Mouse (Mus musculus) stomach, embryonic 15.5 days (tissue): ENCODE data around the gene Tgif1. TPM values are rescaled to one million over a fixed set of nuclear protein-coding genes. Genes with fewer than 3 reads are reported as not detected.

ENCODE experiments used
- ATAC-seq: fragments of 200-750 bp; cut with Nextera tagmentation; 2 replicates; pipeline ENCODE4 v1.8.0; 2017; ENCODE audit warnings: low read depth, moderate number of reproducible peaks, moderate TSS enrichment; ENCODE audit not compliant: insufficient read depth, low FRiP score
- H3K27ac ChIP-seq: fragments of 300-500 bp; sonication (generic); 2 replicates; pipeline ENCODE4 v1.5.1; 2015; ENCODE audit warnings: mild to moderate bottlenecking, inconsistent platforms
- H3K27me3 ChIP-seq: fragments of 300-500 bp; sonication (generic); replicated peaks from 2 replicates; pipeline ENCODE4 v1.6.1; 2015; ENCODE audit warnings: inconsistent platforms
- H3K36me3 ChIP-seq: fragments of 300-500 bp; sonication (generic); 2 replicates; pipeline ENCODE4 v1.6.1; 2015; ENCODE audit warnings: inconsistent platforms
- H3K4me1 ChIP-seq: fragments of 300-500 bp; sonication (generic); 2 replicates; pipeline ENCODE4 v1.6.1; 2015; ENCODE audit warnings: inconsistent platforms
- H3K4me2 ChIP-seq: fragments of 300-500 bp; sonication (generic); 2 replicates; pipeline ENCODE4 v1.6.1; 2015; ENCODE audit warnings: mild to moderate bottlenecking, inconsistent platforms
- H3K4me3 ChIP-seq: fragments of 300-500 bp; sonication (generic); replicated peaks from 2 replicates; pipeline ENCODE4 v1.5.1; 2015; ENCODE audit warnings: inconsistent platforms
- H3K9ac ChIP-seq: fragments of 300-500 bp; sonication (generic); 2 replicates; pipeline ENCODE4 v1.6.1; 2015; ENCODE audit warnings: inconsistent platforms
- H3K9me3 ChIP-seq: fragments of 300-500 bp; sonication (generic); 2 replicates; pipeline ENCODE4 v1.6.1; 2016; ENCODE audit warnings: inconsistent platforms
- WGBS: fragments of 180-500 bp; shearing (Covaris S2); methylation state at CpG from one replicate; pipeline ENCODE4 v1.1.7; 2015; 5-methylcytosine and 5-hydroxymethylcytosine counted together
- polyA plus RNA-seq: library from polyadenylated mRNA; unstranded; fragments of >200 nt; fragmentation: Nextera tagmentation; extraction: Ambion mirVana; gene quantifications from 2 replicates; pipeline ENCODE4 v1.2.1, GENCODE M21; 2015

Tgif1 gene
- 60.7 and 66.8 TPM in 2 replicates for polyA plus RNA-seq

- H3K4me1 ChIP-seq = peaks cover 10% of the 10 kb centered on the region
- WGBS = under 1% methylated on average over 29 of the region's 29 CpGs
- H3K9ac ChIP-seq = peak within 1 kb of the TSS; percentile 72
- H3K36me3 ChIP-seq = no peaks in the 10 kb centered on the region
- no peak for ATAC-seq
- H3K9me3 ChIP-seq = no peaks in the 10 kb centered on the region
- no peaks in the 10 kb centered on the region for H3K27me3 ChIP-seq
- H3K4me2 ChIP-seq = peak within 1 kb of the TSS; percentile 92
- peak within 1 kb of the TSS; percentile 78 for H3K4me3 ChIP-seq
- H3K27ac ChIP-seq = peak within 1 kb of the TSS; percentile 98
Observed at GRCm38 (mm10) chr17:70853436-70853905, at the start of gene Tgif1. Tgif1 (minus strand) TSS chr17:70853546.

DNA sequence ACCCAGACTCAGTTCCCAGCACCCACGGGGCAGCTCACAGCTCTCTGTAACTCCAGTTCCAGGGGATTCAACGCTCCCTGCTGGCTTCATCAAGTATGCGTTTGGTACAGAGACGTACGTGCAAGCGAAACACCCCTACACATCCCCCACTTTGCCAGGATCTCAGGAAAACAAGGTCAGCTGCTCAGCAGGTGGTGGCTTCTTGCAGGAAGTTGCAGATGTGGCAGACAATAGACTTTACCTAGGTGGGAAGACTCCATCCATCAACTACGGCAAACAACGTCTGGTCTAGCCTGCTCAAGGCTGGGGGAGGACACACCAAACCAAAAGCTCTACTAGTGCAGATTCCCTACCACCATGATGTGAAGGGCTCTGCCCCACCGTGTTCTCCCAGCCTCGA, 47.3 kb upstream of the Tgif1 start:
- H3K9ac ChIP-seq = no peak overlapping the region
- no peaks in the 10 kb centered on the region for H3K27me3 ChIP-seq
- H3K27ac ChIP-seq = no peak overlapping the region
- WGBS = 72% methylated on average over 10 of the region's 10 CpGs
- no peaks in the 10 kb centered on the region for H3K36me3 ChIP-seq
- H3K9me3 ChIP-seq = no peaks in the 10 kb centered on the region
- no peaks in the 10 kb centered on the region for H3K4me1 ChIP-seq
- no peak overlapping the region for H3K4me2 ChIP-seq
- ATAC-seq = no peak
- H3K4me3 ChIP-seq = no peak overlapping the region

DNA sequence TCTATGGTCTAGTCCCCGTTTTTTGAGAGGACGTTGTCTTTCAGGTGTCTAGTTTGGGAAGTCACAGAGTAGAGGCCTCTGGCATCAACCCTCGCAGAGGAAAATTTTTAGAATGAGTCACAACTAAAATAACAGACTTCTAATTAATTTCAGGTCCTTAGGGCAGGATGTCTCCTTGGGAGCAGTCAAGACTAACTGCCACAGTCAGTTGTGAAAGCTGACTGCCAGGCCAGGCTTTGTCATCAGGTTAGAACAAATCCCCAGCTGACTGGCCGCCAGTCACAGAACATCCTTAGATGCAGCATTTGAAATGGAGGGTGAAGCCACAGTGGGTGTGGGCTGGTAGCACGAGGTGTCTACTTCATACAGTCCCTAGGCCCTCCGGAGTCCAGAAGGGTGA, 46.3 kb upstream of the Tgif1 start:
- Histone ChIP-seq H3K36me3 (no peaks in the 10 kb centered on the region), H3K4me2 (no peak overlapping the region), H3K9me3 (no peaks in the 10 kb centered on the region), H3K4me3 (no peak overlapping the region), H3K9ac (no peak overlapping the region), H3K4me1 (no peaks in the 10 kb centered on the region), H3K27me3 (no peaks in the 10 kb centered on the region), H3K27ac (no peak overlapping the region)
- ATAC-seq = no peak
- 88% methylated on average over 6 of the region's 6 CpGs for WGBS

DNA sequence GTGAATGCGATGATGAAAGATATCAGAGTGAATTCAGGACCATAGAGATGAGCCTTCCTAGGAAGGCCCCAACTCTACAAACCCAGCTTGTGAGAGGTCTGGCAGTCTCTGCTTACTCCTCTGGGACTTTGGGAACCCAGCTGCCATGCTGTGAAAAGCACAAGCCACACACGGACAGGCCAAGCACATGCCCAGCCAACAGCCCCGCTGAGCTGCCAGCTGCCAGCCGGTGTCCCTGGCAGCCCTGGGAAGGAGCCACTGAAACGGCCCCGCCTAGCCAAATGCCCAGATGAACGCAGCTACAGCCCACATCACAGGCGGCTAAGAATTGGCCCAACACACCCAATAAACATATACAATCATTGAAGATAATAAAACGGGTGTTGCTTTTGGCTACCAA, 41.5 kb upstream of the Tgif1 start:
- Histone ChIP-seq H3K4me1 (no peaks in the 10 kb centered on the region), H3K36me3 (no peaks in the 10 kb centered on the region), H3K9ac (no peak overlapping the region), H3K27ac (no peak overlapping the region), H3K4me3 (no peak overlapping the region), H3K9me3 (no peaks in the 10 kb centered on the region), H3K4me2 (no peak overlapping the region), H3K27me3 (no peaks in the 10 kb centered on the region)
- ATAC-seq = no peak
- 89% methylated on average over 9 of the region's 9 CpGs for WGBS

DNA sequence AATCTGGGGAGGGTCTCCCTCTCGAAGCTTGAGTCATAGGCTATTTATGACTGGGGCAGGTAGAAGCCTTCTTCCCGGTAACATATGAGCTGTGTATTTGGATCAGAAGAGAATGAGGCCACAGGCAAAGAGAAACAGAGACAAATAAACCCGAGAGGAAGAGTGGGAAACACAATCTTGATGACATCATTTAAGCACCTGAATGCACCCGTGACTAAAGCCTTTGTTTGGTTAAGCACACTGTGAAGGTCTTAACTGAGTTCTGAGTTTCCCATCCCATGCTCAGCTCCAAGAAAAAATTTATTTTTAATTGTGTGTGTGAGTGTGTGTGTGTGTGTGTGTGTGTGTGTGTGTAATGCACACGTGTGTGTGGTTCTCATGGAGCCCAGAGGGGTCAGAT, 39.8 kb upstream of the Tgif1 start:
- no peaks in the 10 kb centered on the region for H3K4me1 ChIP-seq
- no peaks in the 10 kb centered on the region for H3K27me3 ChIP-seq
- H3K4me3 ChIP-seq = no peak overlapping the region
- no peaks in the 10 kb centered on the region for H3K9me3 ChIP-seq
- no peak overlapping the region for H3K4me2 ChIP-seq
- no peaks in the 10 kb centered on the region for H3K36me3 ChIP-seq
- no peak for ATAC-seq
- H3K9ac ChIP-seq = no peak overlapping the region
- WGBS = 57% methylated on average over 5 of the region's 5 CpGs
- no peak overlapping the region for H3K27ac ChIP-seq

- 43% methylated on average over 15 of the region's 15 CpGs for WGBS
- Histone ChIP-seq H3K9ac (no peak overlapping the region), H3K4me2 (no peak overlapping the region), H3K27ac (no peak overlapping the region), H3K9me3 (no peaks in the 10 kb centered on the region), H3K27me3 (no peaks in the 10 kb centered on the region), H3K36me3 (no peaks in the 10 kb centered on the region), H3K4me1 (no peaks in the 10 kb centered on the region), H3K4me3 (no peak overlapping the region)
- ATAC-seq = no peak
Observed at GRCm38 (mm10) chr17:70892288-70893096, 39.1 kb upstream of the Tgif1 start.

- no peaks in the 10 kb centered on the region for H3K4me1 ChIP-seq
- H3K4me2 ChIP-seq = no peak overlapping the region
- WGBS = 83% methylated on average over 8 of the region's 8 CpGs
- no peak for ATAC-seq
- no peak overlapping the region for H3K4me3 ChIP-seq
- H3K9me3 ChIP-seq = no peaks in the 10 kb centered on the region
- H3K36me3 ChIP-seq = no peaks in the 10 kb centered on the region
- no peak overlapping the region for H3K9ac ChIP-seq
- H3K27me3 ChIP-seq = no peaks in the 10 kb centered on the region
- H3K27ac ChIP-seq = no peak overlapping the region
Observed at GRCm38 (mm10) chr17:70890571-70890970, 37.2 kb upstream of the Tgif1 start.

DNA sequence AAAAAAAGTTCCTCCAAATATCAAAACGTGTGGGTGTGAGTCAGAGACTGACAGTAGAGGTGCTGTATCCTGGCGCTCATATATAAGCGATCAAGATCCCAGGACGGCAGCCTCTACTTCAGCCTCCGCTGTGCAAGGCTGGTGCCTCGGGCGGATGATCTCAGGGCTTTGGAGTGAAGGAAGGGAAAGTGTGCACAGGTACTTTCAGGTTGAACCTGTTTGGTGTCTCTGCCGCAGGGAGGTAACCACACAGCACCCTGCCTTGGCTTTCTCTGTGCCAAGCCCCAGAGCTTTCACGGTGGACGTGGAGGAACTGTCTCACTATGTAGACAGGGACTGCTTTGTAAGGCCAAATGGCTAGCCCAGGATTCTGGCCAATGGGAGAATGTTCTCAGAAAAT, 35.3 kb upstream of the Tgif1 start:
- Histone ChIP-seq H3K36me3 (no peaks in the 10 kb centered on the region), H3K9ac (no peak overlapping the region), H3K4me1 (no peaks in the 10 kb centered on the region), H3K9me3 (no peaks in the 10 kb centered on the region), H3K4me2 (no peak overlapping the region), H3K4me3 (no peak overlapping the region), H3K27ac (no peak overlapping the region), H3K27me3 (no peaks in the 10 kb centered on the region)
- 64% methylated on average over 10 of the region's 10 CpGs for WGBS
- ATAC-seq = peak; percentile 63

GRCm38 (mm10) chr17:70887848-70888247, 34.5 kb upstream of the Tgif1 start:
- Histone ChIP-seq H3K9ac (no peak overlapping the region), H3K27me3 (no peaks in the 10 kb centered on the region), H3K36me3 (no peaks in the 10 kb centered on the region), H3K4me3 (no peak overlapping the region), H3K9me3 (no peaks in the 10 kb centered on the region), H3K27ac (no peak overlapping the region), H3K4me2 (no peak overlapping the region), H3K4me1 (no peaks in the 10 kb centered on the region)
- 91% methylated on average over 9 of the region's 9 CpGs for WGBS
- ATAC-seq = no peak

DNA sequence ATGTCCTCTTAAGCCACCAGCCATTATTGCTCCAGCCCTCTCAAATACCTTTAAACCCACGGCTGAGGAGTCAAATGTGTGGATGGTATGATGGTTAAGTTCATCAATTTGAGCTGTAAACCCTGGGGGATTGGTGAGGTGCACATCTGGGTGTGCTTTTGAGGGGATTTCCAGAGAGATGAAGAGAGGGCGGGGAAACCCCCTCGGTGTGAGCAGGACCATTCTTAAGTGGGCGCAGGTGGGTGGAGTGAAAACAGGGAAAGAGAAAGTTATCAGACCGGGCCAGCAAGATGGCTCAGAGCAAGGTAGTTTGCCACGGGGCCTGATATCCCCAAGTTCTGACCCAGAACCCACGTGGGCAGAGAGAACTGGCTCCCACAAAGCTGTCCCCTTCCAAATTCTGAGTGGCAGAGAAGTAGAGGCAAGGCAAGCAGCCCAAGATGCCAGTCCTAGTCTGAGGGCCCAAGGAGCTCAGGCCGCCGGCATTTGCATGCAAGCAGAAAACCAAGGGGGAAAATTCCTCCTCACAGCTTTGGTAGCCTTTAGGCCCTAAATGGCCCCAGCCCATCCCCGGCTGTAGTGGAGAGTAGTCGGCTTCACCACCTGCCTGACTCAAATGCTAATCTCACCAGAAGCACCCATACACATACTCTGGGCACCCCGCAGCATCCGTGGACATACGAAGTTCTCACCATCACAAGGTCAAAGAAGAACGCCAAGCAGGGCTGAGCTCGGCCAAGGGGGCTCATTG, 33.5 kb upstream of the Tgif1 start:
- no peaks in the 10 kb centered on the region for H3K36me3 ChIP-seq
- H3K27ac ChIP-seq = no peak overlapping the region
- ATAC-seq = no peak
- no peaks in the 10 kb centered on the region for H3K27me3 ChIP-seq
- H3K9me3 ChIP-seq = no peaks in the 10 kb centered on the region
- 82% methylated on average over 16 of the region's 16 CpGs for WGBS
- H3K9ac ChIP-seq = no peak overlapping the region
- no peak overlapping the region for H3K4me3 ChIP-seq
- H3K4me1 ChIP-seq = no peaks in the 10 kb centered on the region
- no peak overlapping the region for H3K4me2 ChIP-seq

DNA sequence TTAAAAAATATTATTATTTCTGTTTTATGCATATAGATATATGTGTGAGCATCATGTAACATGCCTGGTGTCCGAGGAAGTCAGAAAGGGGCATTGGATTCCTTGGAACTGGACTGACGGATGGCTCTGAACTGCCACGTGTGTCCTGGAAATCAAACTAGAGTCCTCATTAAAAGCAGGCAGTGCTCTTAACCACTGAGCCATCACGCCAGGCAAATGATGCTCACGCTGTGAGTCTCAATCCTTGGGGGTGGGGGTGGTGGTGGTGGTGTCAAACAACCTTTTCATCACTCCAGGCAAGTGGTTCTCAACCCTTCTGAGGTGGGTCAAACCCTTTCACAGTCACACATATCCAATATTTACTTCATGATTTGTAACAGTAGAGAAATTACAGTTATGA, 32.5 kb upstream of the Tgif1 start:
- 86% methylated on average over 5 of the region's 5 CpGs for WGBS
- H3K4me3 ChIP-seq = no peak overlapping the region
- H3K9me3 ChIP-seq = no peaks in the 10 kb centered on the region
- H3K9ac ChIP-seq = no peak overlapping the region
- H3K27me3 ChIP-seq = no peaks in the 10 kb centered on the region
- H3K4me1 ChIP-seq = no peaks in the 10 kb centered on the region
- H3K4me2 ChIP-seq = no peak overlapping the region
- ATAC-seq = no peak
- no peaks in the 10 kb centered on the region for H3K36me3 ChIP-seq
- no peak overlapping the region for H3K27ac ChIP-seq

DNA sequence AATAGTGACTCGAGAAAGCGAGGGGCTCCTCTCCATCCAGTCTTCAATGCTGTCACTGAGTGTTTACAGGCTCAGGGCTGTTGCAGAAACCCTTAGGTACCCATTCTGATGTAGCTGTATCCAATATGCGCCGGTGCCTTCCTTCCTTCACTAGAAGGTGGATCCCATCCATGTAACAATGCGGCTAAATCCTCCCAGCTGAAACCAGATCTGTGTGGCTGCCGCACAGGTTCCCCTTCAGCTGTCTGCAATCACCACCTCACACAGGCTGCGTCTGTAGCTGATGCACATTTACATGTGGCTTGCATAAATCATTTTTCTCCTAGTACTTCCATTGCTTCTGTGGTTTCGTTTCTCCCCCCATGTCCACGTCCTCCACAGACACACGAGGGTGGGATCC, 28.6 kb upstream of the Tgif1 start:
- no peaks in the 10 kb centered on the region for H3K27me3 ChIP-seq
- 81% methylated on average over 10 of the region's 10 CpGs for WGBS
- H3K4me2 ChIP-seq = no peak overlapping the region

More for the DNA sequence above, 28.6 kb upstream of the Tgif1 start:
- H3K4me3 ChIP-seq = no peak overlapping the region
- no peak for ATAC-seq
- H3K36me3 ChIP-seq = no peaks in the 10 kb centered on the region
- H3K27ac ChIP-seq = no peak overlapping the region
- no peak overlapping the region for H3K9ac ChIP-seq
- H3K9me3 ChIP-seq = no peaks in the 10 kb centered on the region
- H3K4me1 ChIP-seq = no peaks in the 10 kb centered on the region
